Mouse (Mus musculus) CH12.LX (cell line): Measurements from ENCODE around the gene Tchhl1. TPM values are rescaled to one million over a fixed set of nuclear protein-coding genes. Genes with fewer than 3 reads are reported as not detected.

ENCODE experiments used
- CHD2 ChIP-seq: IDR thresholded peaks from 2 replicates; pipeline ENCODE4 v1.6.1; 2011; ENCODE audit warnings: low read length, improper control_type of control experiment
- EP300 ChIP-seq: IDR thresholded peaks from 2 replicates; pipeline ENCODE4 v1.6.1; 2011; ENCODE audit warnings: low read length, improper control_type of control experiment
- MAZ ChIP-seq: IDR thresholded peaks from 2 replicates; pipeline ENCODE4 v1.6.1; 2012; ENCODE audit warnings: low read depth, mild to moderate bottlenecking, inconsistent platforms, low read length, improper control_type of control experiment, moderate library complexity
- MEF2A ChIP-seq: IDR thresholded peaks from 2 replicates; pipeline ENCODE4 v1.6.1; 2014; ENCODE audit warnings: low read depth, mild to moderate bottlenecking, inconsistent platforms, low read length, improper control_type of control experiment, borderline replicate concordance
- NRF1 ChIP-seq: IDR thresholded peaks from 2 replicates; pipeline ENCODE4 v1.6.1; 2014; ENCODE audit warnings: low read depth, mild to moderate bottlenecking, inconsistent platforms, low read length, improper control_type of control experiment, moderate library complexity
- RCOR1 ChIP-seq: conservative IDR thresholded peaks from 2 replicates; pipeline ENCODE4 v1.6.1; 2012; ENCODE audit warnings: low read depth, mild to moderate bottlenecking, inconsistent platforms, low read length, improper control_type of control experiment
- SMC3 ChIP-seq: IDR thresholded peaks from 2 replicates; pipeline ENCODE4 v1.6.1; 2011; ENCODE audit warnings: low read depth, low read length, improper control_type of control experiment
- USF1 ChIP-seq: IDR thresholded peaks from 2 replicates; pipeline ENCODE4 v1.6.1; 2014; ENCODE audit warnings: low read depth, mild to moderate bottlenecking, inconsistent platforms, low read length, improper control_type of control experiment
- ZNF384 ChIP-seq: IDR thresholded peaks from 2 replicates; pipeline ENCODE4 v1.6.1; 2012; ENCODE audit warnings: low read depth, low read length, improper control_type of control experiment, inconsistent platforms
- polyA plus RNA-seq: library from polyadenylated mRNA; unstranded; fragments of >175 nt; gene quantifications from 2 replicates; pipeline ENCODE4 v1.2.1, GENCODE M21; 2012; ENCODE audit warnings: low read depth; ENCODE audit not compliant: insufficient read length
- total RNA-seq, 2 experiments: library from RNA; depleted of rRNA; stranded (reverse); fragments of 300-350 nt in 1 of 2; fragments of >200 nt in 1 of 2; gene quantifications; 2 replicates each; pipeline ENCODE4 v1.2.3; 2012 to 2014

The Tchhl1 gene
- total and polyA plus RNA-seq, 3 experiments = not detected

- TF ChIP-seq RCOR1 (no peak), MAZ (peak; percentile 29; the same call in 1 of the 2 replicates), USF1 (no peak), NRF1 (no peak), SMC3 (no peak), EP300 (no peak), MEF2A (no peak), CHD2 (no peak), ZNF384 (no peak)
These were observed 52.0 kb downstream of the Tchhl1 start, which contains the start of gene S100a11 (continued) for GRCm38 (mm10) chr3:93520330-93521193.

Other genes with a start within 250 kb of the Tchhl1 start
- gene Flg, start 195.2 kb upstream of the Tchhl1 start, total RNA-seq (2012; rRNA removed) = not detected in 2 replicates
- gene Flg, start 195.2 kb upstream of the Tchhl1 start, total RNA-seq (2014; rRNA removed) = not detected in 2 replicates
- gene Flg, start 195.2 kb upstream of the Tchhl1 start, polyA plus RNA-seq = not detected in 2 replicates
- gene Hrnr, start 149.0 kb upstream of the Tchhl1 start, total RNA-seq (2012; rRNA removed) = not detected in 2 replicates
- not detected in 2 replicates for gene Hrnr, start 149.0 kb upstream of the Tchhl1 start, total RNA-seq (2014; rRNA removed)
- not detected in 2 replicates for gene Hrnr, start 149.0 kb upstream of the Tchhl1 start, polyA plus RNA-seq
- not detected in 2 replicates for gene Rptn, start 75.1 kb upstream of the Tchhl1 start, total RNA-seq (2012; rRNA removed)
- gene Rptn, start 75.1 kb upstream of the Tchhl1 start, total RNA-seq (2014; rRNA removed) = not detected in 2 replicates
- not detected in 2 replicates for gene Rptn, start 75.1 kb upstream of the Tchhl1 start, polyA plus RNA-seq
- gene Tchh, start 26.4 kb upstream of the Tchhl1 start, total RNA-seq (2012; rRNA removed) = not detected in 2 replicates
- not detected in 2 replicates for gene Tchh, start 26.4 kb upstream of the Tchhl1 start, total RNA-seq (2014; rRNA removed)
- gene Tchh, start 26.4 kb upstream of the Tchhl1 start, polyA plus RNA-seq = not detected in 2 replicates
- 33.4 and 47.2 TPM in 2 replicates for gene S100a11, start 51.7 kb downstream of the Tchhl1 start, total RNA-seq (2012; rRNA removed)
- gene S100a11, start 51.7 kb downstream of the Tchhl1 start, total RNA-seq (2014; rRNA removed) = 68.9 and 75.2 TPM in 2 replicates
- 448 and 468 TPM in 2 replicates for gene S100a11, start 51.7 kb downstream of the Tchhl1 start, polyA plus RNA-seq
- 352 and 369 TPM in 2 replicates for gene S100a10, start 86.3 kb downstream of the Tchhl1 start, total RNA-seq (2012; rRNA removed)
- 429 and 518 TPM in 2 replicates for gene S100a10, start 86.3 kb downstream of the Tchhl1 start, total RNA-seq (2014; rRNA removed)
- gene S100a10, start 86.3 kb downstream of the Tchhl1 start, polyA plus RNA-seq = 213 and 259 TPM in 2 replicates
- gene Tdpoz2, start 183.9 kb downstream of the Tchhl1 start, total RNA-seq (2012; rRNA removed) = not detected in 2 replicates
- not detected in 2 replicates for gene Tdpoz2, start 183.9 kb downstream of the Tchhl1 start, total RNA-seq (2014; rRNA removed)
- not detected in 2 replicates for gene Tdpoz2, start 183.9 kb downstream of the Tchhl1 start, polyA plus RNA-seq
- not detected in 2 replicates for gene Tdpoz1, start 207.6 kb downstream of the Tchhl1 start, total RNA-seq (2012; rRNA removed)
- gene Tdpoz1, start 207.6 kb downstream of the Tchhl1 start, total RNA-seq (2014; rRNA removed) = not detected in 2 replicates
- not detected in 2 replicates for gene Tdpoz1, start 207.6 kb downstream of the Tchhl1 start, polyA plus RNA-seq
- gene Gm37596, start 224.3 kb downstream of the Tchhl1 start, total RNA-seq (2012; rRNA removed) = not detected in 2 replicates
- not detected in 2 replicates for gene Gm37596, start 224.3 kb downstream of the Tchhl1 start, total RNA-seq (2014; rRNA removed)
- not detected in 2 replicates for gene Gm37596, start 224.3 kb downstream of the Tchhl1 start, polyA plus RNA-seq